Mouse (Mus musculus): ENCODE measurements around the gene Erbin. TPM values are rescaled to one million over a fixed set of nuclear protein-coding genes. Genes with fewer than 3 reads are reported as not detected.

Erbin gene
- polyA plus RNA-seq (2015; fragmentation: Nextera tagmentation; extraction: Ambion mirVana) = 15.4 and 20.3 TPM in 2 replicates

GRCm38 (mm10) chr13:103920261-103920932 lies at the start of gene Erbin:
Gene Erbin, minus strand, starts transcription at chr13:103920514.
- H3K9me3 ChIP-seq = no peaks in the 10 kb centered on the region
- H3K9ac ChIP-seq = peak within 1 kb of the TSS; percentile 99
- peak within 1 kb of the TSS; percentile 88 for H3K4me3 ChIP-seq
- no peaks in the 10 kb centered on the region for H3K27me3 ChIP-seq
- H3K36me3 ChIP-seq = no peaks in the 10 kb centered on the region
- peak within 1 kb of the TSS; percentile 100 for H3K27ac ChIP-seq
- 0% methylated on average over 79 of the region's 93 CpGs for WGBS
- peak within 1 kb of the TSS; percentile 66 for H3K4me2 ChIP-seq
- peak; percentile 59 for ATAC-seq (ENCODE audit: insufficient number of reproducible peaks, low FRiP score, low TSS enrichment, low read depth)
- peaks cover 13% of the 10 kb centered on the region for H3K4me1 ChIP-seq

- ATAC-seq (ENCODE audit: insufficient number of reproducible peaks, low FRiP score, low TSS enrichment, low read depth) = peak; percentile 52; the same call in 1 of the 2 replicates
- no peaks in the 10 kb centered on the region for H3K27me3 ChIP-seq
- no peak overlapping the region for H3K4me2 ChIP-seq
- peak overlapping the region; percentile 43 for H3K27ac ChIP-seq
- no peaks in the 10 kb centered on the region for H3K36me3 ChIP-seq
- H3K9ac ChIP-seq = no peak overlapping the region
- no peaks in the 10 kb centered on the region for H3K9me3 ChIP-seq
- 58% methylated on average over 6 of the region's 6 CpGs for WGBS
- no peak overlapping the region for H3K4me3 ChIP-seq
- H3K4me1 ChIP-seq = peaks cover 11% of the 10 kb centered on the region
These were observed 49.6 kb upstream of the Erbin start for GRCm38 (mm10) chr13:103969912-103970311.

DNA sequence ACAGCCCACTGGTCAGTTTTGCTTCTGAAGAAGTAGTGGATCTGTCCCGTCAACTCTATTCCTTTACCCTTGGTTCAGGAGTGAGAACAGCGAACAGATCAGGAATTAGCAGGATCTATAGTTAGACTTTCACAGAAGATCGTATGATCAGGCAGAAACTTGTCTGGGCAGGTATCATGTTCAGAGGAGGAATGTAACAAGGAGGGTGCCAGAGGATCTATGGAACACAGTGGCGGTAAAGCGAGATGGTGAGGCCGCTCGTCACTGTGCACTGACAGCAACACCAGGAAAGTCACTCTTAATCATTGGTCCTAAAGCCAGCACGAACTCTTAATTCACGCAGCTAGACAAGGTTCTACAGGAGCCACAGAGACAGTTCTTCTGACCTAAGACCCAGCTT lies 47.7 kb upstream of the Erbin start:
- H3K4me1 ChIP-seq = peaks cover 18% of the 10 kb centered on the region
- no peaks in the 10 kb centered on the region for H3K9me3 ChIP-seq
- 78% methylated on average over 9 of the region's 9 CpGs for WGBS
- H3K27ac ChIP-seq = peak overlapping the region; percentile 18
- H3K4me3 ChIP-seq = no peak overlapping the region
- ATAC-seq (ENCODE audit: insufficient number of reproducible peaks, low FRiP score, low TSS enrichment, low read depth) = no peak
- H3K4me2 ChIP-seq = no peak overlapping the region
- no peak overlapping the region for H3K9ac ChIP-seq
- no peaks in the 10 kb centered on the region for H3K36me3 ChIP-seq
- no peaks in the 10 kb centered on the region for H3K27me3 ChIP-seq

DNA sequence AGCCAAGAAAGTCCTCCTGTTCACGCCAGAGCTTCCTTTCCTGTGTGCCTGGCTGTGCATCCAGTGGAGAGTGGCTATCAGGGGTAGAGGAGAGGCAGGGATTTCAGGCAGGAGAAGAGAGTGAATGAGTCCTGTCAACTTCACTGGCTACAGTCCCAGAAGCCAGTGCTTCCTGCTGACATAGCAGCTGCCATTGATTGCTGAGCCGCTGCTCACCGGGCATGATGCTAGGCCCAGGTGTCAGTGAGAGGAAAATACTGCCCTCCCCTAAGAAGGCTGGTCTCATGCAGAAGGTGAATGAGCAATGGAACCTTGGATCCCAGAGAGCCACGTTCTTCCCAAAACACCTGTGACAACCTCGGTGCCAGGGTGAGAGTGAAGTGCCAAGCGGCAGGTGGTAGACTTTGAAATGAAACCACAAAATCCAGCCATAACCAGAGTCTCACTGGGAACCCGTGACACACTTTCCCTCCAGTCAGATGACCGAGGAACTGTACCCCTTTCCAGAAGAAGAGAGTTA lies 46.4 kb upstream of the Erbin start:
- WGBS = 71% methylated on average over 8 of the region's 8 CpGs
- no peak overlapping the region for H3K9ac ChIP-seq
- no peaks in the 10 kb centered on the region for H3K36me3 ChIP-seq
- ATAC-seq (ENCODE audit: insufficient number of reproducible peaks, low FRiP score, low TSS enrichment, low read depth) = no peak
- H3K27me3 ChIP-seq = no peaks in the 10 kb centered on the region
- H3K27ac ChIP-seq = no peak overlapping the region
- H3K4me1 ChIP-seq = peaks cover 18% of the 10 kb centered on the region
- H3K4me3 ChIP-seq = no peak overlapping the region
- no peak overlapping the region for H3K4me2 ChIP-seq
- no peaks in the 10 kb centered on the region for H3K9me3 ChIP-seq

- H3K4me2 ChIP-seq = no peak overlapping the region
- H3K36me3 ChIP-seq = no peaks in the 10 kb centered on the region
- no peak overlapping the region for H3K4me3 ChIP-seq
- H3K27me3 ChIP-seq = no peaks in the 10 kb centered on the region
- no peaks in the 10 kb centered on the region for H3K9me3 ChIP-seq
- H3K27ac ChIP-seq = no peak overlapping the region
- no peak for ATAC-seq (ENCODE audit: insufficient number of reproducible peaks, low FRiP score, low TSS enrichment, low read depth)
- no peak overlapping the region for H3K9ac ChIP-seq
- 86% methylated on average over 2 of the region's 2 CpGs for WGBS
- peaks cover 14% of the 10 kb centered on the region for H3K4me1 ChIP-seq
These were observed 44.9 kb upstream of the Erbin start for GRCm38 (mm10) chr13:103965187-103965586.

- no peak for ATAC-seq (ENCODE audit: insufficient number of reproducible peaks, low FRiP score, low TSS enrichment, low read depth)
- no peaks in the 10 kb centered on the region for H3K9me3 ChIP-seq
- H3K4me3 ChIP-seq = no peak overlapping the region
- no peak overlapping the region for H3K4me2 ChIP-seq
- H3K27ac ChIP-seq = peak overlapping the region; percentile 55; the same call in 1 of the 2 replicates
- no peaks in the 10 kb centered on the region for H3K36me3 ChIP-seq
- H3K27me3 ChIP-seq = no peaks in the 10 kb centered on the region
- H3K4me1 ChIP-seq = peaks cover 8% of the 10 kb centered on the region
- H3K9ac ChIP-seq = no peak overlapping the region
- 36% methylated on average over 2 of the region's 2 CpGs for WGBS
These were observed 42.8 kb upstream of the Erbin start for GRCm38 (mm10) chr13:103963094-103963493.

GRCm38 (mm10) chr13:103959841-103960240 lies 39.5 kb upstream of the Erbin start:
- ATAC-seq (ENCODE audit: insufficient number of reproducible peaks, low FRiP score, low TSS enrichment, low read depth) = no peak
- Histone ChIP-seq H3K27ac (no peak overlapping the region), H3K4me2 (no peak overlapping the region), H3K4me1 (peaks cover 14% of the 10 kb centered on the region), H3K36me3 (no peaks in the 10 kb centered on the region), H3K9ac (no peak overlapping the region), H3K4me3 (no peak overlapping the region), H3K27me3 (no peaks in the 10 kb centered on the region), H3K9me3 (no peaks in the 10 kb centered on the region)
- WGBS = 63% methylated on average over 5 of the region's 5 CpGs

- H3K36me3 ChIP-seq = no peaks in the 10 kb centered on the region
- 79% methylated on average over 9 of the region's 9 CpGs for WGBS
- H3K4me2 ChIP-seq = no peak overlapping the region
- no peak overlapping the region for H3K27ac ChIP-seq
- H3K9ac ChIP-seq = no peak overlapping the region
- peaks cover 12% of the 10 kb centered on the region for H3K4me1 ChIP-seq
- no peaks in the 10 kb centered on the region for H3K9me3 ChIP-seq
- no peak for ATAC-seq (ENCODE audit: insufficient number of reproducible peaks, low FRiP score, low TSS enrichment, low read depth)
- H3K4me3 ChIP-seq = no peak overlapping the region
- H3K27me3 ChIP-seq = no peaks in the 10 kb centered on the region
These were observed 38.4 kb upstream of the Erbin start for GRCm38 (mm10) chr13:103958607-103959123.

GRCm38 (mm10) chr13:103957175-103957940 lies 37.0 kb upstream of the Erbin start:
- Histone ChIP-seq H3K36me3 (no peaks in the 10 kb centered on the region), H3K9me3 (no peaks in the 10 kb centered on the region), H3K9ac (no peak overlapping the region), H3K4me1 (peaks cover 6% of the 10 kb centered on the region; the same call in 1 of the 2 replicates), H3K4me3 (no peak overlapping the region), H3K4me2 (no peak overlapping the region), H3K27ac (no peak overlapping the region), H3K27me3 (no peaks in the 10 kb centered on the region)
- no peak for ATAC-seq (ENCODE audit: insufficient number of reproducible peaks, low FRiP score, low TSS enrichment, low read depth)
- WGBS = 31% methylated on average over 8 of the region's 8 CpGs

- ATAC-seq (ENCODE audit: insufficient number of reproducible peaks, low FRiP score, low TSS enrichment, low read depth) = no peak
- H3K27ac ChIP-seq = no peak overlapping the region
- 40% methylated on average over 2 of the region's 2 CpGs for WGBS
- no peaks in the 10 kb centered on the region for H3K36me3 ChIP-seq
- H3K27me3 ChIP-seq = no peaks in the 10 kb centered on the region
- no peak overlapping the region for H3K9ac ChIP-seq
- H3K4me1 ChIP-seq = peaks cover 6% of the 10 kb centered on the region; the same call in 1 of the 2 replicates
- no peaks in the 10 kb centered on the region for H3K9me3 ChIP-seq
- no peak overlapping the region for H3K4me2 ChIP-seq
- H3K4me3 ChIP-seq = no peak overlapping the region
These were observed 35.3 kb upstream of the Erbin start for GRCm38 (mm10) chr13:103955652-103956051.

DNA sequence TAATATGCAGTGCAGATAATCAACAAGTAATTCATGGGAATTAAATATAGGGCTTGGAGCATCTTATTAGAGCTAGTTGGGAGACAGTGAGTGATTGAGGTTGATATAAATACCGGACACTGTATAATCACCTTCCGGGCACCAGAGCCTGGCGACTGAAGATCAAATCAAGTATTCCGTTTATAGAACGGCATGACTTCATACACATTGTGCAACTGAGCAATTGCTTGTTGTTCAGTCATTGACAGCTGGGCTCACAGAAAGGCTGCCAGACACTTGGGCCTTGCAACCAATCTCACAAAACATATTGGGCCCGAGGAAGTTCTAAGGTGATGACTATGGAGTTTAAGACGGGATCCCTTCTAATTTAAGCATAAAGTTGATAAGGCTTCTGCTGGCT lies 31.1 kb upstream of the Erbin start:
- no peak overlapping the region for H3K4me3 ChIP-seq
- no peaks in the 10 kb centered on the region for H3K4me1 ChIP-seq
- no peak for ATAC-seq (ENCODE audit: insufficient number of reproducible peaks, low FRiP score, low TSS enrichment, low read depth)

DNA sequence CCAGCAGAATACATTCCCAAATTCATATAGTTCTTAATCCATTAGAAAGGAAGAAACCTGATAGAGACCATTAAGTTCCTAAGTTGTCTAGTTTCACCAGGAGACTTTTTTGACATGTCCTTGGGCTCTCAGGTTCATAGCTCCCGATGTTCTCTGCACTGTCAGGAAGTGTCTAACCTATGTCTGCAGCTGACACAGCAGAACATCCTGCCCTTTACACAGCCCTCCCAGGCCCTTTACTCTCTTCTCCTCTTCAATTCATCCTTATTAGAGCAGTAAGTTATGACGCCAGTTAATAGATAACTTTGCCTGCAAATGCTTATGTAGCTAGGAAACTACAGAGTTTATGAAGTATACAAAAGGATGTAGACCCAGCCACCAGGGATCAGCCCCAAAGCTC lies 20.5 kb upstream of the Erbin start:
- WGBS = 75% methylated on average over 2 of the region's 2 CpGs
- H3K4me2 ChIP-seq = no peak overlapping the region
- no peak for ATAC-seq (ENCODE audit: insufficient number of reproducible peaks, low FRiP score, low TSS enrichment, low read depth)

More for the DNA sequence above, 31.1 kb upstream of the Erbin start:
- H3K4me2 ChIP-seq = no peak overlapping the region
- no peak overlapping the region for H3K9ac ChIP-seq
- WGBS = 92% methylated on average over 7 of the region's 7 CpGs
- H3K27me3 ChIP-seq = no peaks in the 10 kb centered on the region
- H3K27ac ChIP-seq = no peak overlapping the region
- H3K9me3 ChIP-seq = no peaks in the 10 kb centered on the region
- H3K36me3 ChIP-seq = no peaks in the 10 kb centered on the region

More for the DNA sequence above, 20.5 kb upstream of the Erbin start:
- Histone ChIP-seq H3K4me1 (no peaks in the 10 kb centered on the region), H3K4me3 (no peak overlapping the region), H3K27me3 (no peaks in the 10 kb centered on the region), H3K36me3 (no peaks in the 10 kb centered on the region), H3K9ac (no peak overlapping the region), H3K27ac (no peak overlapping the region), H3K9me3 (no peaks in the 10 kb centered on the region)

Data from limb, embryonic 15.5 days (tissue).